Mouse (Mus musculus) G1E (cell line): ENCODE results near the gene Ubash3b.

ENCODE experiments used
- CTCF ChIP-seq: IDR thresholded peaks from 2 replicates; pipeline ENCODE4 v1.5.1; 2012; ENCODE audit warnings: low read depth, low read length, inconsistent platforms, mixed read lengths
- GATA1 ChIP-seq: IDR thresholded peaks from 2 replicates; pipeline ENCODE4 v1.6.1; 2012; ENCODE audit warnings: borderline replicate concordance, low read length, inconsistent platforms, mixed read lengths
- GATA2 ChIP-seq: IDR thresholded peaks from 2 replicates; pipeline ENCODE4 v1.6.1; 2012; ENCODE audit warnings: low read depth, low read length, inconsistent platforms, borderline replicate concordance
- TAL1 ChIP-seq: conservative IDR thresholded peaks from 2 replicates; pipeline ENCODE4 v1.6.1; 2012; ENCODE audit warnings: low read depth, low read length, inconsistent platforms, mixed read lengths

DNA sequence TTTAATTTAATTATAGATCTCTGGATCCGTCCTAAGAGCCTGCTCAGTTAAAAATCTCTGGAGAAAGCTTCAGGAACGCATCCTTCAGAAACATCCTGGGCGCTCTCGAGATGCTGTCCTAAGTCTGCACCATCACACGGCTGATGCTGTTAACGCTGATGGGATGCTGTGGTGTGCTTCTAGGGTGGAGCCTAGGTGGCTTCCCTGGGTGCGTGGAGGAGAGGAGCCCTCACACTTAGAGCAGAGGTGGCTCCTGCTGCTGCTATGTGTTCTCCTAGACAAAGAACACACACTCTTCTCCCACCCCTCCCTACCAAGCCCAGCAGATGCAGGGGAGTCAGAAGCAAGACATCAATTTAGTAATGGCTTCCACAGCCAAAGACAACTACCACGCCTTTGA is 61.6 kb downstream of the Ubash3b start:
- TF ChIP-seq CTCF: no peak
- TF ChIP-seq GATA2: no peak
- TF ChIP-seq GATA1: no peak
- TF ChIP-seq TAL1: no peak
